In the genomic region with DNA sequence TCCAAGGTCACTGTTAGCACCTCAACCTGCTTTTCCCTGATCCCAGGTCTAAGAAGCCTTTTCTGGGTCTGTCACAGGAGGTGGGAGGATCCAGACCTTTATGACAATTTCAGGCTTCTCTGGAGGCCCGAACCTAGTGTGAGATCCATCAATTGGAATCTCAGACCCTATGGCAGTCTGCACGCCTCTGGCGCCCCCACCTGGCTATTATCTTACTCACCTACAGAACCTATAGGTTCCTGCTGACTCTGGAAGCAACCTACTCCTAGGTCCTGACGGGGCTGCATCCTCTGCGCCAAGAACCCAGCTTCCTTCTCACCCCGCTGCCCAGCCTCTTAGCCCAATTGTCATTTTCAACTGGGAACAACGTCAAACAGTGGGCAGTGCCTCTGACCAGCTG, we compare ENCODE assay signal across 9 mouse cellular contexts. TPM values are rescaled to one million over a fixed set of nuclear protein-coding genes. Genes with fewer than 3 reads are reported as not detected.
A peak's percentile ranks its signal among the peaks of the same experiment; 100 is the strongest.
DNase-seq lines count a peak whose midpoint lies in the region; ATAC-seq and TF ChIP-seq lines count a peak whose summit lies in the region.
"Had no signal": no experiment of that assay in that cellular context is flagged by ENCODE, and none has a peak within 500 bp of the region (broad histone marks: within the 10 kb centered on the region; RNA-seq: fewer than 3 reads in every experiment).

No protein-coding gene starts in this region.

- H3K4me1 ChIP-seq in forebrain, embryonic 14.5 days (ENCODE audit: control insufficient read depth, insufficient read depth, low read length): no peaks in the 10 kb centered on the region
- H3K4me1 ChIP-seq in forebrain, embryonic 11.5 days (replicated peaks; ENCODE audit: control insufficient read depth, insufficient read depth, low read length): no peaks in the 10 kb centered on the region
- no peaks in the 10 kb centered on the region for H3K4me1 ChIP-seq in forebrain, postnatal 0 days (ENCODE audit: insufficient read depth)
- H3K4me1 ChIP-seq: heart, embryonic 15.5 days had no signal

- no peak for ATAC-seq in forebrain, embryonic 14.5 days
- no peak for ATAC-seq in forebrain, embryonic 11.5 days (replicated peaks; ENCODE audit: low FRiP score)
- ATAC-seq in hematopoietic stem cell, adult 5-6 weeks (replicated peaks in 1 of 2; ENCODE audit: insufficient read depth in 1 of 2, low FRiP score in 2 of 2, low TSS enrichment in 1 of 2, low read depth in 1 of 2, poor library complexity in 2 of 2, severe bottlenecking in 2 of 2): peak; percentile 50 to 75
- no peak for ATAC-seq in forebrain, postnatal 0 days

- no peak overlapping the region for H3K4me3 ChIP-seq in forebrain, embryonic 14.5 days (ENCODE audit: low read depth, low read length)
- H3K4me3 ChIP-seq in forebrain, embryonic 11.5 days (ENCODE audit: low read depth, low read length): no peak overlapping the region
- no peak overlapping the region for H3K4me3 ChIP-seq in forebrain, postnatal 0 days (ENCODE audit: low read depth, low read length)
- H3K4me3 ChIP-seq: heart, embryonic 15.5 days had no signal

- no peak overlapping the region for H3K27ac ChIP-seq in forebrain, embryonic 14.5 days (ENCODE audit: low read depth, low read length)
- H3K27ac ChIP-seq in forebrain, embryonic 11.5 days (ENCODE audit: low read depth, low read length): no peak overlapping the region
- H3K27ac ChIP-seq in forebrain, postnatal 0 days (ENCODE audit: low read depth, low read length): no peak overlapping the region
- H3K27ac ChIP-seq: heart, embryonic 15.5 days had no signal

- no peak overlapping the region for H3K9ac ChIP-seq in forebrain, embryonic 14.5 days (ENCODE audit: low read length)
- H3K9ac ChIP-seq in forebrain, embryonic 11.5 days (ENCODE audit: low read length): no peak overlapping the region
- no peak overlapping the region for H3K9ac ChIP-seq in forebrain, postnatal 0 days
- H3K9ac ChIP-seq: heart, embryonic 15.5 days had no signal

- H3K4me2 ChIP-seq in forebrain, embryonic 14.5 days (ENCODE audit: low read length): no peak overlapping the region
- no peak overlapping the region for H3K4me2 ChIP-seq in forebrain, embryonic 11.5 days (ENCODE audit: low read depth, low read length, severe bottlenecking)
- H3K4me2 ChIP-seq in forebrain, postnatal 0 days (ENCODE audit: low read depth): no peak overlapping the region
- H3K4me2 ChIP-seq: heart, embryonic 15.5 days had no signal

- H3K36me3 ChIP-seq in forebrain, embryonic 14.5 days (ENCODE audit: control insufficient read depth, insufficient read depth, low read length): no peaks in the 10 kb centered on the region
- no peaks in the 10 kb centered on the region for H3K36me3 ChIP-seq in forebrain, embryonic 11.5 days (ENCODE audit: control insufficient read depth, insufficient read depth, low read length)
- H3K36me3 ChIP-seq in forebrain, postnatal 0 days (ENCODE audit: insufficient read depth): no peaks in the 10 kb centered on the region
- H3K36me3 ChIP-seq: heart, embryonic 15.5 days had no signal

- TF ChIP-seq CTCF in forebrain, postnatal 0 days (IDR thresholded peaks at IDR 0.05; ENCODE audit: low read depth): no peak

- H3K9me3 ChIP-seq in forebrain, embryonic 14.5 days (replicated peaks; ENCODE audit: control insufficient read depth, low read length): no peaks in the 10 kb centered on the region
- no peaks in the 10 kb centered on the region for H3K9me3 ChIP-seq in forebrain, embryonic 11.5 days (ENCODE audit: control insufficient read depth, low read length)
- no peaks in the 10 kb centered on the region for H3K9me3 ChIP-seq in forebrain, postnatal 0 days (ENCODE audit: low read length)
- H3K9me3 ChIP-seq: heart, embryonic 15.5 days had no signal

- no peaks in the 10 kb centered on the region for H3K27me3 ChIP-seq in forebrain, embryonic 14.5 days (replicated peaks; ENCODE audit: control insufficient read depth, insufficient read depth, low read length)
- no peaks in the 10 kb centered on the region for H3K27me3 ChIP-seq in forebrain, embryonic 11.5 days (ENCODE audit: control insufficient read depth, insufficient read depth, low read length)
- H3K27me3 ChIP-seq in forebrain, postnatal 0 days (ENCODE audit: insufficient read depth, low read length): no peaks in the 10 kb centered on the region

- DNase-seq in forebrain, embryonic 14.5 days (ENCODE audit: low spot score): peak; percentile 48
- no peak for DNase-seq in forebrain, embryonic 11.5 days (ENCODE audit: low spot score)
- peak; percentile 56 for DNase-seq in urinary bladder, postnatal 14 days (ENCODE audit: low spot score)
- no peak for DNase-seq in urinary bladder, postnatal 10 days (ENCODE audit: low spot score)
- peak; percentile 58 for DNase-seq in retina, postnatal 1 day
- no peak for DNase-seq in urinary bladder, adult 18-20 months (ENCODE audit: low spot score in 2 of 2)
- DNase-seq in forebrain, postnatal 0 days: no peak

- WGBS in forebrain, embryonic 14.5 days: 21% methylated on average over 7 of the region's 7 CpGs
- 27% methylated on average over 7 of the region's 7 CpGs for WGBS in forebrain, embryonic 11.5 days
- 21% methylated on average over 7 of the region's 7 CpGs for WGBS in forebrain, postnatal 0 days

RNA-seq across cellular contexts. Expression of a gene that starts 10.7 kb away (rescaled TPM):
- not detected in 2 replicates for polyA plus RNA-seq in forebrain, embryonic 14.5 days (2014; fragmentation: Nextera tagmentation; extraction: Ambion mirVana)
- polyA plus RNA-seq in forebrain, embryonic 11.5 days (2014; fragmentation: Nextera tagmentation; extraction: Ambion mirVana): not detected in 2 replicates
- total RNA-seq in hematopoietic stem cell, adult 5-6 weeks (2017): not detected in 2 replicates
- not detected in 2 replicates for total RNA-seq in forebrain, postnatal 0 days (2014; rRNA removed)
- polyA plus RNA-seq in forebrain, postnatal 0 days (2015; fragmentation: Nextera tagmentation; extraction: Ambion mirVana): not detected in 2 replicates
- polyA plus RNA-seq: heart, embryonic 15.5 days had no signal

RNA-seq across cellular contexts. Expression of a gene that starts 13.1 kb away (rescaled TPM):
- 170 and 301 TPM in 2 replicates for polyA plus RNA-seq in forebrain, embryonic 14.5 days (2014; fragmentation: Nextera tagmentation; extraction: Ambion mirVana)
- polyA plus RNA-seq in forebrain, embryonic 11.5 days (2014; fragmentation: Nextera tagmentation; extraction: Ambion mirVana): 0.69 and 0.73 TPM in 2 replicates
- total RNA-seq in hematopoietic stem cell, adult 5-6 weeks (2017): 3.4 and 3.5 TPM in 2 replicates
- 1,270 and 1,729 TPM in 2 replicates for total RNA-seq in forebrain, postnatal 0 days (2014; rRNA removed)
- polyA plus RNA-seq in forebrain, postnatal 0 days (2015; fragmentation: Nextera tagmentation; extraction: Ambion mirVana): 1,561 and 1,919 TPM in 2 replicates

RNA-seq across cellular contexts. Expression of a gene that starts 17.6 kb away (rescaled TPM):
- polyA plus RNA-seq in forebrain, embryonic 14.5 days (2014; fragmentation: Nextera tagmentation; extraction: Ambion mirVana): 77.9 and 102 TPM in 2 replicates
- polyA plus RNA-seq in forebrain, embryonic 11.5 days (2014; fragmentation: Nextera tagmentation; extraction: Ambion mirVana): 96.1 and 102 TPM in 2 replicates
- total RNA-seq in hematopoietic stem cell, adult 5-6 weeks (2017): 20.6 and 25.1 TPM in 2 replicates
- 120 and 140 TPM in 2 replicates for total RNA-seq in forebrain, postnatal 0 days (2014; rRNA removed)
- polyA plus RNA-seq in forebrain, postnatal 0 days (2015; fragmentation: Nextera tagmentation; extraction: Ambion mirVana): 93.8 and 116 TPM in 2 replicates

RNA-seq across cellular contexts. Expression of a gene that starts 18.6 kb away (rescaled TPM):
- 4.0 and 4.1 TPM in 2 replicates for polyA plus RNA-seq in forebrain, embryonic 14.5 days (2014; fragmentation: Nextera tagmentation; extraction: Ambion mirVana)
- polyA plus RNA-seq in forebrain, embryonic 11.5 days (2014; fragmentation: Nextera tagmentation; extraction: Ambion mirVana): 5.5 and 5.9 TPM in 2 replicates
- total RNA-seq in hematopoietic stem cell, adult 5-6 weeks (2017): 0.35 and 2.0 TPM in 2 replicates
- 0.85 and 2.4 TPM in 2 replicates for total RNA-seq in forebrain, postnatal 0 days (2014; rRNA removed)
- 4.0 and 4.3 TPM in 2 replicates for polyA plus RNA-seq in forebrain, postnatal 0 days (2015; fragmentation: Nextera tagmentation; extraction: Ambion mirVana)

RNA-seq across cellular contexts. Expression of a gene that starts 22.1 kb away (rescaled TPM):
- 93.2 and 101 TPM in 2 replicates for polyA plus RNA-seq in forebrain, embryonic 14.5 days (2014; fragmentation: Nextera tagmentation; extraction: Ambion mirVana)
- 22.9 and 24.2 TPM in 2 replicates for polyA plus RNA-seq in forebrain, embryonic 11.5 days (2014; fragmentation: Nextera tagmentation; extraction: Ambion mirVana)
- total RNA-seq in hematopoietic stem cell, adult 5-6 weeks (2017): 27.5 and 28.0 TPM in 2 replicates
- 154 and 164 TPM in 2 replicates for total RNA-seq in forebrain, postnatal 0 days (2014; rRNA removed)
- polyA plus RNA-seq in forebrain, postnatal 0 days (2015; fragmentation: Nextera tagmentation; extraction: Ambion mirVana): 151 and 154 TPM in 2 replicates

Comparison
In these comparisons a context has a peak if more than half of its experiments do, and no peak if none do; other contexts are left out.
1. DNase-seq: peak in forebrain, embryonic 14.5 days (single experiment), urinary bladder, postnatal 14 days (single experiment) and retina, postnatal 1 day (single experiment); none in forebrain, embryonic 11.5 days (single experiment), urinary bladder, postnatal 10 days (single experiment), urinary bladder, adult 18-20 months (0 of 2) and forebrain, postnatal 0 days (single experiment).
2. RNA of a gene that starts 13.1 kb away (polyA plus RNA-seq): 1,561 to 1,919 TPM in forebrain, postnatal 0 days and 170 to 301 TPM in forebrain, embryonic 14.5 days; 0.69 to 0.73 TPM in forebrain, embryonic 11.5 days; every median in the first group is over 10 times any median in the second.
3. ATAC-seq: peak in hematopoietic stem cell, adult 5-6 weeks (2 of 2); none in forebrain, embryonic 14.5 days (single experiment), forebrain, embryonic 11.5 days (single experiment) and forebrain, postnatal 0 days (single experiment).